Mouse (Mus musculus): ENCODE data around the gene Slc35a2. TPM values are rescaled to one million over a fixed set of nuclear protein-coding genes. Genes with fewer than 3 reads are reported as not detected.

Gene Slc35a2
- polyA plus RNA-seq, 1 experiment from 2014 or later = 47.0 TPM

DNA sequence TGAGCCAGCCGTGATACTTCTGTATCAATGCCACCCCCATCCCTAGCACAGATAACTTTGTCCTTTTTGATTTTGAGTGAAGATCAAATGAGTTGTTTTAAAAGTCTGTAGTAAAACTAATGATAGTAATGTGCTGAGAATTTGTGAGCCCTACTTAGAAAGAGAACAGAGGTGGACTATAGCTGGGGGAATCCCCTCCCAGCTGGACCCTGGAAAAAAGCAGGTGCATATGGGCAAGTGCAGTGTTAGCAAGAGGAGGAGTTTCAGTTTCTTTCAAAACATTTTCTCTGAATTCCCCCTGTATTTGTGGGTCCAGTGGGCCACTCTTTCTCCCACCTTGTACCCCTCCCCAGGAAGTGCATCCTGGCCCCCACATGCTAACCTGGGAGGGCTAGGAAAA lies 20.6 kb upstream of the Slc35a2 start:
- no peaks in the 10 kb centered on the region for H3K36me3 ChIP-seq (ENCODE audit: control insufficient read depth, insufficient read depth, low read length)
- no peak overlapping the region for H3K4me3 ChIP-seq (replicated peaks; ENCODE audit: low read length)
- ATAC-seq (ENCODE audit: insufficient read depth, low FRiP score) = no peak
- no peaks in the 10 kb centered on the region for H3K27me3 ChIP-seq (ENCODE audit: control insufficient read depth, insufficient read depth, low read length)
- H3K27ac ChIP-seq (ENCODE audit: low read length) = no peak overlapping the region
- no peaks in the 10 kb centered on the region for H3K4me1 ChIP-seq (ENCODE audit: control insufficient read depth, insufficient read depth, low read length)
- H3K9ac ChIP-seq (ENCODE audit: low read length) = no peak overlapping the region
- WGBS = 79% methylated on average over 1 of the region's 1 CpGs
- no peak overlapping the region for H3K4me2 ChIP-seq (ENCODE audit: low read depth, low read length)
- no peaks in the 10 kb centered on the region for H3K9me3 ChIP-seq (replicated peaks; ENCODE audit: control insufficient read depth, low read length)

- H3K27ac ChIP-seq (ENCODE audit: low read length) = no peak overlapping the region
- no peaks in the 10 kb centered on the region for H3K36me3 ChIP-seq (ENCODE audit: control insufficient read depth, insufficient read depth, low read length)
- no peak overlapping the region for H3K9ac ChIP-seq (ENCODE audit: low read length)
- ATAC-seq (ENCODE audit: insufficient read depth, low FRiP score) = no peak
- H3K27me3 ChIP-seq (ENCODE audit: control insufficient read depth, insufficient read depth, low read length) = no peaks in the 10 kb centered on the region
- H3K4me3 ChIP-seq (replicated peaks; ENCODE audit: low read length) = no peak overlapping the region
- no peaks in the 10 kb centered on the region for H3K4me1 ChIP-seq (ENCODE audit: control insufficient read depth, insufficient read depth, low read length)
- H3K9me3 ChIP-seq (replicated peaks; ENCODE audit: control insufficient read depth, low read length) = no peaks in the 10 kb centered on the region
- H3K4me2 ChIP-seq (ENCODE audit: low read depth, low read length) = no peak overlapping the region
- 73% methylated on average over 3 of the region's 3 CpGs for WGBS
These were observed 19.3 kb upstream of the Slc35a2 start for GRCm38 (mm10) chrX:7864551-7864950.

DNA sequence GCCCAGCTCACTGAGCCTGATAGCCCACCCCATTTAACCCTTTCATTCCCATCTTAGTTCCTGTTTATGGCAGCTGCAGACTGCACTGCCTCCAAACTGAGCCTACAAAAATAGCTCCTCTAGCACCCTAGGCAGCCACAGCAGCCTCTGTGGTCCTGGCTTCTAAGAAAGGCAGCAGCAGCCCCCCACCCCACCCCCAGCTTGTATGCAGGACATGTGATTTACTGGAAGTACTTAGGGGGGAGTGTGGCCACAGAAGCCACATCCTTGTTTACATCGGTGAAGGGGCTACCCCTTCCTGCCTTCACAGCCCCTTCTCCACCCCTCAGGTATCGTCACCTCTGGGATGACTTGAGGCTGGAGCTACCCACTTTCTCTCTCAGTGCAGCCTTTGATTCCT lies 18.5 kb upstream of the Slc35a2 start:
- no peaks in the 10 kb centered on the region for H3K9me3 ChIP-seq (replicated peaks; ENCODE audit: control insufficient read depth, low read length)
- no peak overlapping the region for H3K4me2 ChIP-seq (ENCODE audit: low read depth, low read length)
- WGBS = 55% methylated on average over 2 of the region's 2 CpGs
- no peaks in the 10 kb centered on the region for H3K36me3 ChIP-seq (ENCODE audit: control insufficient read depth, insufficient read depth, low read length)
- no peak overlapping the region for H3K4me3 ChIP-seq (replicated peaks; ENCODE audit: low read length)
- no peak overlapping the region for H3K27ac ChIP-seq (ENCODE audit: low read length)
- ATAC-seq (ENCODE audit: insufficient read depth, low FRiP score) = no peak
- H3K9ac ChIP-seq (ENCODE audit: low read length) = no peak overlapping the region
- H3K4me1 ChIP-seq (ENCODE audit: control insufficient read depth, insufficient read depth, low read length) = no peaks in the 10 kb centered on the region
- H3K27me3 ChIP-seq (ENCODE audit: control insufficient read depth, insufficient read depth, low read length) = no peaks in the 10 kb centered on the region

- Histone ChIP-seq H3K9me3 (replicated peaks; ENCODE audit: control insufficient read depth, low read length) (no peaks in the 10 kb centered on the region), H3K27ac (ENCODE audit: low read length) (no peak overlapping the region), H3K9ac (ENCODE audit: low read length) (no peak overlapping the region), H3K27me3 (ENCODE audit: control insufficient read depth, insufficient read depth, low read length) (no peaks in the 10 kb centered on the region), H3K36me3 (ENCODE audit: control insufficient read depth, insufficient read depth, low read length) (no peaks in the 10 kb centered on the region), H3K4me3 (replicated peaks; ENCODE audit: low read length) (no peak overlapping the region), H3K4me2 (ENCODE audit: low read depth, low read length) (no peak overlapping the region), H3K4me1 (ENCODE audit: control insufficient read depth, insufficient read depth, low read length) (no peaks in the 10 kb centered on the region)
- 66% methylated on average over 2 of the region's 2 CpGs for WGBS
- no peak for ATAC-seq (ENCODE audit: insufficient read depth, low FRiP score)
These were observed 18.0 kb upstream of the Slc35a2 start for GRCm38 (mm10) chrX:7865786-7866185.

GRCm38 (mm10) chrX:7867141-7867540 lies 16.7 kb upstream of the Slc35a2 start:
- ATAC-seq (ENCODE audit: insufficient read depth, low FRiP score) = no peak

DNA sequence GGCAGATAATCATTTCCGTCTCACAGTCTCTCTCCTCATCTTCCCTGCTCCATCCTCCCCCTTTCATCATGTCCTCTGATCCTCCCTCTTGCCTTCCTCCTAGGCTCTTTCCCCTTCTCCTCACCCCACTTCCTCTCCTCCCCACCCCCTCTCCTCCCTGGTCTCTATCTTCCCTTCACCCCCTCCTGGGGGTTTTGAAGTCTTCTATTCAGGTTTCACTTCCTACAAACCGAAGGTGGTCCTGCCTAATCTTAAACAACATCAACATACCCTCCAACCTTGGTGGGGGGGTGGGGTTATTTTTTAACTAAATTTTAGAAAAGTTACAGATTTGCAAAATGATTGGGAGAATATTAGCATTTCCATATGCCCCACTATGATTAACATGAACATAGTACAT lies 15.3 kb upstream of the Slc35a2 start:
- Histone ChIP-seq H3K4me2 (ENCODE audit: low read depth, low read length) (no peak overlapping the region), H3K27me3 (ENCODE audit: control insufficient read depth, insufficient read depth, low read length) (no peaks in the 10 kb centered on the region), H3K4me3 (replicated peaks; ENCODE audit: low read length) (no peak overlapping the region), H3K36me3 (ENCODE audit: control insufficient read depth, insufficient read depth, low read length) (no peaks in the 10 kb centered on the region), H3K4me1 (ENCODE audit: control insufficient read depth, insufficient read depth, low read length) (no peaks in the 10 kb centered on the region), H3K27ac (ENCODE audit: low read length) (no peak overlapping the region), H3K9me3 (replicated peaks; ENCODE audit: control insufficient read depth, low read length) (no peaks in the 10 kb centered on the region), H3K9ac (ENCODE audit: low read length) (no peak overlapping the region)
- ATAC-seq (ENCODE audit: insufficient read depth, low FRiP score) = no peak
- WGBS = 56% methylated on average over 2 of the region's 2 CpGs

More at GRCm38 (mm10) chrX:7867141-7867540, 16.7 kb upstream of the Slc35a2 start:
- no peak overlapping the region for H3K27ac ChIP-seq (ENCODE audit: low read length)
- no peak overlapping the region for H3K4me2 ChIP-seq (ENCODE audit: low read depth, low read length)
- no peaks in the 10 kb centered on the region for H3K9me3 ChIP-seq (replicated peaks; ENCODE audit: control insufficient read depth, low read length)
- H3K27me3 ChIP-seq (ENCODE audit: control insufficient read depth, insufficient read depth, low read length) = no peaks in the 10 kb centered on the region
- H3K36me3 ChIP-seq (ENCODE audit: control insufficient read depth, insufficient read depth, low read length) = no peaks in the 10 kb centered on the region
- no peak overlapping the region for H3K9ac ChIP-seq (ENCODE audit: low read length)
- no peaks in the 10 kb centered on the region for H3K4me1 ChIP-seq (ENCODE audit: control insufficient read depth, insufficient read depth, low read length)
- no peak overlapping the region for H3K4me3 ChIP-seq (replicated peaks; ENCODE audit: low read length)
- WGBS = 89% methylated on average over 1 of the region's 1 CpGs

DNA sequence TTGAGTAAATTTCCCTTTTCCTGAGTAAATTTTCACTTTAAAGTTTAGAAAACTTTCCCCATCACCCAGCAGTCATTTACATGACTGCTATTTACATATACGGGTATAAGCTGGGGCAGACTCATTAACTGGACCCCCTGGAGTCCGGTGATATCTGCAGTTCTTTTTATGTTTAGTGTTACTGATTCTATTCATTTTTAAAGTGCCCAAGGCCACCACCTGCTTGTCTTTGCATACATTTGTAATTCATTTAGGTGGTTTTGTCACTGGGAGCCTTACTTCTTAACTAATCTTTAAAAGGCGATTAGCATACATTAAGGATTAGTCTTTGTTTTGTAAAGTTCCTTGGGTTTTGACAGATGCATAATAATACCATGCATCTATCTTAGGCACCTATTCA lies 14.0 kb upstream of the Slc35a2 start:
- no peak overlapping the region for H3K27ac ChIP-seq (ENCODE audit: low read length)
- H3K9me3 ChIP-seq (replicated peaks; ENCODE audit: control insufficient read depth, low read length) = no peaks in the 10 kb centered on the region
- no peaks in the 10 kb centered on the region for H3K36me3 ChIP-seq (ENCODE audit: control insufficient read depth, insufficient read depth, low read length)
- no peak overlapping the region for H3K4me2 ChIP-seq (ENCODE audit: low read depth, low read length)
- H3K4me3 ChIP-seq (replicated peaks; ENCODE audit: low read length) = no peak overlapping the region
- WGBS = 42% methylated on average over 3 of the region's 3 CpGs
- H3K9ac ChIP-seq (ENCODE audit: low read length) = no peak overlapping the region
- ATAC-seq (ENCODE audit: insufficient read depth, low FRiP score) = no peak
- H3K27me3 ChIP-seq (ENCODE audit: control insufficient read depth, insufficient read depth, low read length) = no peaks in the 10 kb centered on the region
- H3K4me1 ChIP-seq (ENCODE audit: control insufficient read depth, insufficient read depth, low read length) = no peaks in the 10 kb centered on the region

GRCm38 (mm10) chrX:7878007-7878419 lies 5.8 kb upstream of the Slc35a2 start, which contains the start of gene Pim2:
TSS of gene Pim2 (plus strand) at chrX:7878262.
- Histone ChIP-seq H3K27ac (ENCODE audit: low read length) (no peak within 1 kb of the TSS), H3K36me3 (ENCODE audit: control insufficient read depth, insufficient read depth, low read length) (no peaks in the 10 kb centered on the region), H3K4me2 (ENCODE audit: low read depth, low read length) (peak within 1 kb of the TSS; percentile 67), H3K9ac (ENCODE audit: low read length) (peak within 1 kb of the TSS; percentile 58), H3K27me3 (ENCODE audit: control insufficient read depth, insufficient read depth, low read length) (no peaks in the 10 kb centered on the region), H3K9me3 (replicated peaks; ENCODE audit: control insufficient read depth, low read length) (no peaks in the 10 kb centered on the region), H3K4me3 (replicated peaks; ENCODE audit: low read length) (peak within 1 kb of the TSS; percentile 46), H3K4me1 (ENCODE audit: control insufficient read depth, insufficient read depth, low read length) (peaks cover 6% of the 10 kb centered on the region; the same call in 1 of the 2 replicates)
- 12% methylated on average over 38 of the region's 38 CpGs for WGBS
- ATAC-seq (ENCODE audit: insufficient read depth, low FRiP score) = peak; percentile 92

GRCm38 (mm10) chrX:7878495-7878894 lies 5.3 kb upstream of the Slc35a2 start:
- H3K9ac ChIP-seq (ENCODE audit: low read length) = peak overlapping the region; percentile 58
- WGBS = 14% methylated on average over 21 of the region's 21 CpGs
- H3K4me3 ChIP-seq (replicated peaks; ENCODE audit: low read length) = peak overlapping the region; percentile 46
- H3K4me2 ChIP-seq (ENCODE audit: low read depth, low read length) = peak overlapping the region; percentile 67
- no peak overlapping the region for H3K27ac ChIP-seq (ENCODE audit: low read length)
- no peaks in the 10 kb centered on the region for H3K9me3 ChIP-seq (replicated peaks; ENCODE audit: control insufficient read depth, low read length)
- ATAC-seq (ENCODE audit: insufficient read depth, low FRiP score) = peak; percentile 29; the same call in 1 of the 2 replicates
- H3K4me1 ChIP-seq (ENCODE audit: control insufficient read depth, insufficient read depth, low read length) = peaks cover 6% of the 10 kb centered on the region; the same call in 1 of the 2 replicates
- no peaks in the 10 kb centered on the region for H3K27me3 ChIP-seq (ENCODE audit: control insufficient read depth, insufficient read depth, low read length)
- H3K36me3 ChIP-seq (ENCODE audit: control insufficient read depth, insufficient read depth, low read length) = no peaks in the 10 kb centered on the region
